Mouse (Mus musculus) ES-Bruce4 (cell line): ENCODE results near the gene Fam118a. TPM values are rescaled to one million over a fixed set of nuclear protein-coding genes. Genes with fewer than 3 reads are reported as not detected.

Experiments
- H3K27ac ChIP-seq: 2 replicates; pipeline ENCODE4 v1.5.1; 2012; ENCODE audit warnings: low read length, inconsistent platforms; ENCODE audit not compliant: insufficient read depth
- H3K27me3 ChIP-seq: 2 replicates; pipeline ENCODE4 v1.6.1; 2012; ENCODE audit warnings: mild to moderate bottlenecking, low read length, inconsistent platforms; ENCODE audit not compliant: control insufficient read depth, poor library complexity, insufficient read depth, severe bottlenecking
- H3K36me3 ChIP-seq: 2 replicates; pipeline ENCODE4 v1.6.1; 2012; ENCODE audit warnings: inconsistent platforms, mild to moderate bottlenecking, low read length, moderate library complexity; ENCODE audit not compliant: control insufficient read depth, poor library complexity, insufficient read depth, severe bottlenecking
- H3K4me1 ChIP-seq: one replicate; pipeline ENCODE4 v1.8.1; 2011; ENCODE audit warnings: low read length; ENCODE audit not compliant: control insufficient read depth, insufficient read depth
- H3K4me3 ChIP-seq: 2 replicates; pipeline ENCODE4 v1.5.1; 2011; ENCODE audit warnings: low read depth, mild to moderate bottlenecking, low read length
- H3K9ac ChIP-seq: 2 replicates; pipeline ENCODE4 v1.6.1; 2012; ENCODE audit warnings: low read depth, mild to moderate bottlenecking, inconsistent platforms; ENCODE audit not compliant: poor library complexity, severe bottlenecking
- H3K9me3 ChIP-seq: replicated peaks from 2 replicates; pipeline ENCODE4 v1.6.1; 2012; ENCODE audit warnings: mild to moderate bottlenecking, low read length, inconsistent platforms; ENCODE audit not compliant: control insufficient read depth, poor library complexity, insufficient read depth, severe bottlenecking
- CTCF ChIP-seq: IDR thresholded peaks from one replicate; pipeline ENCODE4 v1.8.1; 2011; ENCODE audit warnings: low read depth, low read length
- EP300 ChIP-seq: IDR thresholded peaks from 2 replicates; pipeline ENCODE4 v1.6.1; 2011; ENCODE audit warnings: low read depth, low read length; ENCODE audit not compliant: insufficient read depth
- POLR2A ChIP-seq: IDR thresholded peaks from one replicate; pipeline ENCODE4 v1.8.1; 2011; ENCODE audit warnings: low read length; ENCODE audit not compliant: insufficient read depth
- polyA plus RNA-seq: library from polyadenylated mRNA; stranded (reverse); fragments of >200 nt; gene quantifications from 2 replicates; pipeline ENCODE4 v1.2.4, GENCODE M21; 2011; ENCODE audit warnings: low read depth; ENCODE audit not compliant: missing spikeins, insufficient read depth, insufficient read length

Fam118a gene
- polyA plus RNA-seq, 1 experiment: 32.4 TPM

DNA sequence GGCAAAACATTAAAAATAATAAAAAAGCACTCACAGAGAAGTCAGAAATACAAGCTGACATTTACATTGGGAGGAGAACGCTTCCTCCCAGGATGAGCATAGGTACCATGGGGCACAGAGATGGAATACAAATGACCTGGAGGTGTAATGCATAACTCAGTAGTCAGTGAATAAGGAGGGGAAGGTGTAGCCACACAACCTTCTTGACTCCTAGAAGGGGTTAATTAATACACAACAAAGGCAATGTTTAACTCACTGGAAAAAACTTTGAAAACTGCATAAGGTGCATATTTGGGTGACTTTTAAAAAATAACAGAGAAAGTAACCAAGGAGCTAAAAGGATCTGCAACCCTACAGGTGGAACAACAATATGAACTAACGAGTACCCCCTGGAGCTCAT, 43.9 kb downstream of the Fam118a start:
- Histone ChIP-seq H3K4me1 (no peaks in the 10 kb centered on the region), H3K9ac (no peak overlapping the region)
- TF ChIP-seq POLR2A: no peak
- no peak for TF ChIP-seq EP300
- TF ChIP-seq CTCF: no peak

DNA sequence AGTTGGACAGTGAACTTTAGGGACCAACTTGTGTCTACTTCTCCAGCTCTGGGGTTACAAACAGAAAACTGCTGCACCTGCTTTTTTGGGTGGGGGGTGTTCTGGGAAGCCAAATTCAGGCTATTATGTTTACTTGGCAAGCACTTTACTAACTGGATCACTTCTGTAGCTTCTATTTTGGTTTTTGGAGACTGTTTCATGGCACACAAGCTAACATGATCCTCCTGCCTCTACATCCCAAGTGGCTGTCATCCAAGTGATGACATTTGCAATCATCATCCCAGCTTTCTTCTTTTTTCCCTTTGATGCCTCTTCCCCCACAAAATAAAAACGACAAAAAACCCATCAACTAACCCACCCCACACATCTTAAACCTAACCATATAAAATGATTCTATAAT, 56.9 kb downstream of the Fam118a start:
- H3K27me3 ChIP-seq: no peaks in the 10 kb centered on the region
- no peak for TF ChIP-seq POLR2A
- TF ChIP-seq EP300: no peak
- TF ChIP-seq CTCF: no peak
- H3K36me3 ChIP-seq: no peaks in the 10 kb centered on the region
- no peak overlapping the region for H3K9ac ChIP-seq
- H3K4me3 ChIP-seq: peak overlapping the region; percentile 12; the same call in 1 of the 2 replicates
- H3K9me3 ChIP-seq: no peaks in the 10 kb centered on the region
- no peaks in the 10 kb centered on the region for H3K4me1 ChIP-seq
- H3K27ac ChIP-seq: no peak overlapping the region

More for the DNA sequence above, 43.9 kb downstream of the Fam118a start:
- Histone ChIP-seq H3K4me3 (no peak overlapping the region), H3K36me3 (no peaks in the 10 kb centered on the region), H3K27ac (no peak overlapping the region), H3K27me3 (no peaks in the 10 kb centered on the region), H3K9me3 (no peaks in the 10 kb centered on the region)

Other genes with a start within 250 kb of the Fam118a start
- 2.6 and 4.2 TPM in 2 replicates for gene Phf21b, start 172.9 kb upstream of the Fam118a start, polyA plus RNA-seq
- 1.1 and 1.2 TPM in 2 replicates for gene Gm29666, start 108.9 kb upstream of the Fam118a start, polyA plus RNA-seq
- gene Nup50, start 105.5 kb upstream of the Fam118a start, polyA plus RNA-seq: 67.3 and 69.8 TPM in 2 replicates
- 20.8 and 26.5 TPM in 2 replicates for gene 5031439G07Rik, start 40.4 kb upstream of the Fam118a start, polyA plus RNA-seq
- gene Upk3a, start 11.8 kb upstream of the Fam118a start, polyA plus RNA-seq: not detected in 2 replicates
- 4.8 TPM in 2 replicates for gene Smc1b, start 103.0 kb downstream of the Fam118a start, polyA plus RNA-seq
- not detected in 2 replicates for gene Ribc2, start 103.1 kb downstream of the Fam118a start, polyA plus RNA-seq
- 48.1 and 51.7 TPM in 2 replicates for gene Fbln1, start 177.0 kb downstream of the Fam118a start, polyA plus RNA-seq